Mouse (Mus musculus) heart, embryonic 12.5 days (tissue): Measurements from ENCODE around the gene Klhl26. TPM values are rescaled to one million over a fixed set of nuclear protein-coding genes. Genes with fewer than 3 reads are reported as not detected.
A peak's percentile ranks its signal among the peaks of the same experiment; 100 is the strongest.

Experiments
- ATAC-seq: fragments of 200-750 bp; cut with Nextera tagmentation; 2 replicates; pipeline ENCODE4 v1.8.0; 2017; ENCODE audit warnings: moderate TSS enrichment, moderate library complexity; ENCODE audit not compliant: insufficient number of reproducible peaks, low FRiP score
- H3K27ac ChIP-seq: fragments of 300-500 bp; sonication (generic); 2 replicates; pipeline ENCODE4 v1.5.1; 2016; ENCODE audit warnings: mild to moderate bottlenecking, moderate library complexity; ENCODE audit not compliant: poor library complexity, severe bottlenecking
- H3K27me3 ChIP-seq: fragments of 300-500 bp; sonication (generic); replicated peaks from 2 replicates; pipeline ENCODE4 v1.6.1; 2016; ENCODE audit warnings: mild to moderate bottlenecking, moderate library complexity
- H3K36me3 ChIP-seq: fragments of 300-500 bp; sonication (generic); 2 replicates; pipeline ENCODE4 v1.6.1; 2016; ENCODE audit warnings: mild to moderate bottlenecking, moderate library complexity
- H3K4me1 ChIP-seq: fragments of 300-500 bp; sonication (generic); replicated peaks from 2 replicates; pipeline ENCODE4 v1.6.1; 2016; ENCODE audit warnings: mild to moderate bottlenecking
- H3K4me2 ChIP-seq: fragments of 300-500 bp; sonication (generic); 2 replicates; pipeline ENCODE4 v1.6.1; 2016; ENCODE audit warnings: mild to moderate bottlenecking, moderate library complexity
- H3K4me3 ChIP-seq: fragments of 300-500 bp; sonication (generic); 2 replicates; pipeline ENCODE4 v1.5.1; 2016; ENCODE audit warnings: mild to moderate bottlenecking
- H3K9ac ChIP-seq: fragments of 300-500 bp; sonication (generic); 2 replicates; pipeline ENCODE4 v1.6.1; 2016; ENCODE audit warnings: mild to moderate bottlenecking, moderate library complexity
- H3K9me3 ChIP-seq: fragments of 300-500 bp; sonication (generic); replicated peaks from 2 replicates; pipeline ENCODE4 v1.6.1; 2016; ENCODE audit warnings: mild to moderate bottlenecking, moderate library complexity
- WGBS: fragments of 180-500 bp; shearing (Covaris S2); methylation state at CpG from one replicate; pipeline ENCODE4 v1.1.7; 2016; 5-methylcytosine and 5-hydroxymethylcytosine counted together
- polyA plus RNA-seq: library from polyadenylated mRNA; unstranded; fragments of >200 nt; fragmentation: Nextera tagmentation; extraction: Ambion mirVana; gene quantifications from 2 replicates; pipeline ENCODE4 v1.2.1, GENCODE M21; 2016

Gene Klhl26
- polyA plus RNA-seq, 1 experiment from 2014 or later, result 12.6 TPM

DNA sequence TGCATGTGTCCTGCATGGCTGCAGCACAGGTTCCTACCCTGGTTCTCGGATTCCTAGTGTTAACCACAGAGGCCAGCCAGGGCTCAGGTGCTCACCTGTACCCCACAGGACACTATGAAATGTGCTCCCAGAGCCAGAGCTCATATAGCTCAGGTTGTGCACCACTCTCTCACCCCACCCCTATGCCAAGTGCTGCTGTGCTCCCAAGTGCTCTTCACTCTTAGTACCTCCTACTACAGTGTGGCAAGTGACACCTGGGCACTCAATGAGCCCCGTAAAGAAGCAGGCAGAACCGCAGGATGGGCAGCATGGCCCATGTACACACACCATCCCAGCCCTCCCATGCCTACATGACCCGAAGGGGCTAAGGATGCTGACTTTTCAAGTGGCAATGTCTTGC lies 8.0 kb downstream of the Klhl26 start:
- Histone ChIP-seq H3K4me1 (peaks cover 51% of the 10 kb centered on the region), H3K4me3 (no peak overlapping the region), H3K27ac (no peak overlapping the region), H3K36me3 (peaks cover 8% of the 10 kb centered on the region; the same call in 1 of the 2 replicates), H3K9ac (no peak overlapping the region), H3K4me2 (no peak overlapping the region), H3K27me3 (no peaks in the 10 kb centered on the region), H3K9me3 (no peaks in the 10 kb centered on the region)
- no peak; the same call in 1 of the 2 replicates for ATAC-seq
- WGBS, result 90% methylated on average over 4 of the region's 4 CpGs

DNA sequence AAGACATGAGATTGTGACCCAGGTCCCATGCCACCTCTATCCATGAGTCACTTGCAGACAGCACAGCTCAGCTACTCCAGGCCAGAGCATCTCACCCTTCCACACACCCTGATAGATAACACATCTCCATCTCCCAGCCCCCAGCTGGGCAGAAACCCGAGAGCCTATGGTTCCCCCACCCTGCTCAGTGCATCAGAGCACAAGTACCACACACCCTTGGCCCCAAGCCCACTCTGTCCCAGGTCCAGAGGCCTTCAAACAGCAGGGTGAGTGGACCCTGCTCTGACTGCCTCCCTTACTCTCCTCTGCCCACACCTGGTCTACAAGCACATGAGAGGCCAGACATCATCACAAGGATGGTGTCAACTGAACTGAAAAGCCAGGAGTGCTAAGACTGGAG lies 8.9 kb downstream of the Klhl26 start:
- ATAC-seq, result peak; percentile 17; the same call in 1 of the 2 replicates
- Histone ChIP-seq H3K27ac (no peak overlapping the region), H3K4me3 (no peak overlapping the region), H3K4me1 (peaks cover 53% of the 10 kb centered on the region), H3K36me3 (peaks cover 8% of the 10 kb centered on the region; the same call in 1 of the 2 replicates), H3K9ac (no peak overlapping the region), H3K9me3 (no peaks in the 10 kb centered on the region), H3K27me3 (no peaks in the 10 kb centered on the region), H3K4me2 (no peak overlapping the region)
- WGBS, result 55% methylated on average over 1 of the region's 1 CpGs

DNA sequence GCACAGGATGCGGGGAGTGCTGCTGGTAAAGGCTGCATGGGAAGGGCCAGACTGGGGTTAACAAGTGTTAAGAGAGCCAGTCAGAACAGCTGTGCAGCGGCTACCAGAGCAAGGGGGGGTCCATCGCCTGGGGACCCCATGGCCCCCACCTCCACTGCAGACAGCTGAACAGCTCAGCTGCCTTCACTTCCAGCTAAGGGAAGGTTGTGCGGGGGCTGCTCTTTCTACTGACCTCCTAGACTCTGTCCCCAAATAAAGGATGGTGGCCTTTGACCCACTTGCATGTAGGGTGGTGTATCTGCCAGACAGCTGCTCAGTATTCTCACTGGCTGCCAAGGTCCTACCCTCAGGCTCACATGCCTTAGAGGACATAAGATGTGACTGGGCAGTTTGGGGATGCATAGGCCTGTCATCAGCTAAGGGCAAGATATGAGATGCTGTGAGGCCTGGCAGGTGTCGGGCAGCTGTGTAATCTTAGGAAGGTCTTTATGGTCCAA lies 9.5 kb downstream of the Klhl26 start:
- Histone ChIP-seq H3K36me3 (peaks cover 8% of the 10 kb centered on the region; the same call in 1 of the 2 replicates), H3K4me1 (peaks cover 56% of the 10 kb centered on the region), H3K27me3 (no peaks in the 10 kb centered on the region), H3K9me3 (no peaks in the 10 kb centered on the region), H3K9ac (peak overlapping the region; percentile 14; the same call in 1 of the 2 replicates), H3K4me3 (no peak overlapping the region), H3K4me2 (no peak overlapping the region), H3K27ac (no peak overlapping the region)
- 68% methylated on average over 5 of the region's 5 CpGs for whole genome bisulfite sequencing
- no peak for ATAC-seq

DNA sequence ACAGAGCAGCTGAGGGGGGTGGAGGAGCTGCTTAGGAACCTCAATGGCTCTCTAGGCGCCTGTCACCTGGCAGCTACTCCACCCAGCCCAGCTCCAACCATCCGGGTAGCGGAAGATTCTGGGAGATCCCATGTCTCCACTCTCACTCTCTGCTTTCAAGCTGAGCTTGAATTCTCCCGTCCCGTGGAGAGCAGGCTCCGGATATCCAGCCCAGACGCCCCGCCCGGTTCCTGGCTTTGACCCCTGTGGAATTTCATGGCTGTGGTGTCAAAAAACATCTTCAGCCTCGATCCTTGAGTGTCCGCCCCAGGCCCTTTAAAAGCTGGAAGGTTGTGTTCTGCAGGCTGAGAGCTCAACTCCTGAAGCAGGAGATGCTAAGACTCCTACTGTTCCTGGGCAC lies 10.0 kb downstream of the Klhl26 start:
- Histone ChIP-seq H3K9me3 (no peaks in the 10 kb centered on the region), H3K4me1 (peaks cover 61% of the 10 kb centered on the region), H3K4me3 (no peak overlapping the region), H3K27me3 (no peaks in the 10 kb centered on the region), H3K27ac (no peak overlapping the region), H3K36me3 (peaks cover 8% of the 10 kb centered on the region; the same call in 1 of the 2 replicates), H3K9ac (no peak overlapping the region), H3K4me2 (no peak overlapping the region; the same call in 1 of the 2 replicates)
- WGBS, result 55% methylated on average over 11 of the region's 11 CpGs
- ATAC-seq, result no peak

DNA sequence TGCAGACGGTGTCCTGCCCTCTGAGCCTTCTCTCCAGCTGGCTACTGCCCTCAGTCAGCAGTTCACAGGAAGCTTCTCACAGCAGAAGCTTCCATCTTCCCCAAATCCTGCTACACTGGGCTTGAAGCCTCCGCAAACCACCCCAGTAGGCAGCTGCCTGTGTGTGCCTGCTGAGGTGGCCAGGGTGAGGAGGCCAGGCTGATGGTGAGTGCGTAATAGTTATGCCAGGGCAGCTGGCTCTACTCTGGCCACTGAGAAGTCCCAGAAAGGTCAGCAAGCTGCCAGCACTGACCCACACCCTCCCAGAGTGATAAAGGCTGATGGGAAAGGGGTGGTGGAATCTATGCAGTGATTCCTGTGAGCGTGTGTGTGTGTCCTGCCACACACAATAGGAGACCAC lies 10.5 kb downstream of the Klhl26 start:
- no peak for ATAC-seq
- Histone ChIP-seq H3K9me3 (no peaks in the 10 kb centered on the region), H3K9ac (no peak overlapping the region), H3K4me2 (no peak overlapping the region; the same call in 1 of the 2 replicates), H3K4me1 (peaks cover 66% of the 10 kb centered on the region), H3K36me3 (peaks cover 8% of the 10 kb centered on the region; the same call in 1 of the 2 replicates), H3K4me3 (no peak overlapping the region), H3K27me3 (no peaks in the 10 kb centered on the region), H3K27ac (no peak overlapping the region)
- 78% methylated on average over 4 of the region's 4 CpGs for WGBS

DNA sequence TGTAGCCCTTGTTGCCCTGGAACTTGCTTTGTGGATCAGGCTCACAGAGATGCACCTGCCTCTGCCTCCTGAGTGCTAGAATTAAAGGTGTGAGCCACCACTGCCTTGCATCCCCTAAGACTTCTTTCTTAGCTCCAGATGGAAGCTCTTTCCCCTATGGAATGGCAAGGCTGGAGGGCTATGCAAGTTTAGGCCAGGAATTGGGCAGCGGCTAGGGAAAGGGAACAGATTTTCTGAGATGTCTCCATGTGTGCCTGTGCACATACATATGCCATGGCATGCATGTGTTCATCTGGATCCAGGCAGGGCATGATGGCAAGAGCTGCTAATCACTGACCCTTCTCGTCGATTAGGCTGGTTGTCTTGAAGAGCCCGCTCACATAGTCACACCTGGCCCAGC lies 11.1 kb downstream of the Klhl26 start:
- Histone ChIP-seq H3K4me3 (no peak overlapping the region), H3K4me2 (no peak overlapping the region), H3K27ac (no peak overlapping the region), H3K9me3 (no peaks in the 10 kb centered on the region), H3K9ac (no peak overlapping the region), H3K36me3 (peaks cover 8% of the 10 kb centered on the region; the same call in 1 of the 2 replicates), H3K4me1 (peaks cover 72% of the 10 kb centered on the region), H3K27me3 (no peaks in the 10 kb centered on the region)
- no peak for ATAC-seq
- WGBS, result 95% methylated on average over 4 of the region's 4 CpGs

DNA sequence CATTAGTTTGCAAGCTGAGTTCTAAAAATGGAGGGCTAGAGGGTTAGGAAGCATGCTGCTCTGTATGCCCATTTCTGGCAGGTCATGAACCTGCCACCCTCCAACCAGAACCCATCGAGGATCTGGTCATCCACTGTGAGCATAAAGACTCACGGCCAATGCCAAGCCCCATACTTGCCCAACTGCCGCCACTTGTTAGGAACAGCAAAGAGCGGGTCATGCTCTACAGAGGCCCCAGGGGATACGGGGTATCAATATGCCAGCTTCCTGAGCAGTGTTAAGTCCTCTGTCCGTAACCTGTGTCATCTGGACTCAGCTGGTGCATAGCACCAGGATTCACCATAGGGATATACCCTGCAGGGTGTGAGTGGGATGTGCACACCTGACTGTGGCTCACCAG lies 12.6 kb downstream of the Klhl26 start:
- no peak overlapping the region for H3K4me2 ChIP-seq
- peaks cover 11% of the 10 kb centered on the region; the same call in 1 of the 2 replicates for H3K36me3 ChIP-seq
- H3K4me3 ChIP-seq, result no peak overlapping the region; the same call in 1 of the 2 replicates
- no peak for ATAC-seq
- no peak overlapping the region for H3K27ac ChIP-seq
- WGBS, result 94% methylated on average over 6 of the region's 6 CpGs
- H3K9ac ChIP-seq, result no peak overlapping the region
- H3K4me1 ChIP-seq, result peaks cover 65% of the 10 kb centered on the region
- no peaks in the 10 kb centered on the region for H3K9me3 ChIP-seq
- no peaks in the 10 kb centered on the region for H3K27me3 ChIP-seq

DNA sequence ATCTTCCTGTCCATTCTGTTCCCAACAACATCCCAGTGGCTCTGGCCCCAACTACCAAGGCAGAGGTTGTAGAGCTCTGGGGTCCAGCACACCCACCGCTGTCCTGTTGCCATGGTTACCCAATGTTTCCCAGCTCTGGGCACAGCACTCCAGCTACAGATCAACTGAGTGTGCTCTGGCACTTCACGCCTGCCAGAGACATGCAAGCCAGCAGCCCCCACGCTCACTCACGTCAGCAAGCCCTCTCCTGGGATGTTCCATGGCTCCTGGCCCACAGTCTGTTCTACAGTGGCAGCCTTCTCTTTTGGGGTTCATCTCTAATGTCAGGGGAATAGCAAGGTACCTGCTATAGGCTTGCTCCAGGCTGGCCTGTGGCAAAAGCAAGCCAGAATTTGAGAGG lies 13.5 kb downstream of the Klhl26 start:
- H3K9ac ChIP-seq, result no peak overlapping the region
- H3K27me3 ChIP-seq, result no peaks in the 10 kb centered on the region
- H3K27ac ChIP-seq, result no peak overlapping the region
- no peak overlapping the region for H3K4me2 ChIP-seq
- H3K36me3 ChIP-seq, result peaks cover 11% of the 10 kb centered on the region; the same call in 1 of the 2 replicates
- H3K4me1 ChIP-seq, result peaks cover 57% of the 10 kb centered on the region
- H3K9me3 ChIP-seq, result no peaks in the 10 kb centered on the region
- ATAC-seq, result no peak
- H3K4me3 ChIP-seq, result no peak overlapping the region
- WGBS, result 83% methylated on average over 4 of the region's 4 CpGs

DNA sequence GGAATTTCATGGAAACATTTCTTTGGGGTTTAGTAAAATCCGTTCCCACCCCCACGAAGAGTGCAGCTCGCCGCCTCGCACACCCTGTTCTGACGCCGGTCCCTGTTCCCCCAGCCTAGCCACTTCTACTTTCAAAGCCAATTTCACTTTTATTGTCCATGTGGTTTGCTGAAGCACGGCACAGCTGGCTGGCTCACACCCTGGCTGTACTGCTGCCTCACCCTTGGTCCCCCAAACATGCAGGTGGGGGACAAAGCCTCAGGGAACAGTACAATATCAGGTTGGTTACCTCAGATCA lies 14.3 kb downstream of the Klhl26 start:
- WGBS, result 90% methylated on average over 8 of the region's 8 CpGs
- Histone ChIP-seq H3K4me1 (peaks cover 48% of the 10 kb centered on the region), H3K27ac (no peak overlapping the region), H3K9me3 (no peaks in the 10 kb centered on the region), H3K4me3 (no peak overlapping the region), H3K36me3 (peaks cover 11% of the 10 kb centered on the region; the same call in 1 of the 2 replicates), H3K9ac (no peak overlapping the region), H3K27me3 (no peaks in the 10 kb centered on the region), H3K4me2 (no peak overlapping the region)
- no peak for ATAC-seq

DNA sequence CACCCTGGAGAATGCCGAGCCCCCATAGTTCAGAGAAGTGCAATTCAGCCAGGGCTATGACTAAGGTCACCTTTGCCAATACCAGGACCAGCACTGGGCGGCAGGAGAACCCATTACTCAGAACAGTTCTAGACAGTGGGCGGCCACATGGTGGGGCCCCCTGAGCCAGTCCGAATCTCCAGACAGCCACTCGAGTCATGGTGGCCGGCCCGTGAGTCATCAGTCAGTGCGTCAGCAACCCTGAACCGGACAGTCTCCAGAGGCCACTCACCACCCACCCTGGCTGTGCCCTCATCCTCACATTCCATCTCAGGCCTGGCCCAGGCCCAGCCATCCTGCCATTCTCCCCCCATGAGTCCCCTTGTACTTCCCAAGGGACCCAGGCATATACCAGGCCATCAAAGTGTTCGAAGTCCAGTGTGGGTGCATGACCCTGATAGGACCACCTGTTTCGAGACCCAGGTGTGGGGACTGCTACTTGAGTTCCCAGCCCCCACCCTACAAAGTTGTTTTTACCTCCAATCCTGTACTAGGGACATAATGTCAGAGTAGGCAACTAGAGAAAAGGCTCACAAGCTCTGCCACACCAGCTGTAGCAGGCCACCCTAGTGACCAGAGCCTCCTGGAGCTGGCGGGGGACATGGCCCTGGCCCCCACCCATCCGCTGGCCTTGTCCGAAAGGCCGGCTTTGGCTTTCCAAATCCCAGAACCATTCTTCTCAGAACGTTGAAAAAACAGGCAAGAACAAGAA lies 14.8 kb downstream of the Klhl26 start:
- peaks cover 11% of the 10 kb centered on the region; the same call in 1 of the 2 replicates for H3K36me3 ChIP-seq
- H3K4me2 ChIP-seq, result no peak overlapping the region
- no peak overlapping the region for H3K27ac ChIP-seq
- H3K4me3 ChIP-seq, result no peak overlapping the region
- ATAC-seq, result peak; percentile 23; the same call in 1 of the 2 replicates
- H3K27me3 ChIP-seq, result no peaks in the 10 kb centered on the region
- no peak overlapping the region for H3K9ac ChIP-seq
- H3K9me3 ChIP-seq, result no peaks in the 10 kb centered on the region
- H3K4me1 ChIP-seq, result peaks cover 43% of the 10 kb centered on the region
- 70% methylated on average over 16 of the region's 16 CpGs for WGBS

DNA sequence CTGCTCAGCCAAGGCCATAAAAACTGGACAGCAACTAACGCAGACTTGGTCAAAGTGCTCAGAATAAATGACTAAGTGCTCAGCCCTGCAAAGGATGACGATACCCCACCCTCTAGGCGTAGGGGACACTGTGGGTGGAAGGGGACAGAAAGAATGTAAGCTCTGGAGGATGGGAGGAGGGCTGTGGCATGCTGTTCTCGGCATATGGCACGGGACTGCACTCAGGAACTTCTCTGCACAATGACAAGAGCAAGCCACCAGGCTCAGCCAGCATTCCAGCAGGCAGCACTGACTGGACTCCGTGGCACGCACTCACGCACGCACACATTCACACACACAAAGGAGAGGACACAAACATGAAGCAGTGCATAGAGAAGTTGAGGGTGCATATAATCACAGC lies 16.2 kb downstream of the Klhl26 start:
- whole genome bisulfite sequencing, result 59% methylated on average over 9 of the region's 9 CpGs
- no peak overlapping the region for H3K9ac ChIP-seq
- no peaks in the 10 kb centered on the region for H3K27me3 ChIP-seq
- no peak overlapping the region for H3K4me2 ChIP-seq
- no peak overlapping the region for H3K4me3 ChIP-seq
- ATAC-seq, result no peak
- no peak overlapping the region; the same call in 1 of the 2 replicates for H3K27ac ChIP-seq
- no peaks in the 10 kb centered on the region for H3K9me3 ChIP-seq
- H3K4me1 ChIP-seq, result peaks cover 33% of the 10 kb centered on the region
- peaks cover 3% of the 10 kb centered on the region; the same call in 1 of the 2 replicates for H3K36me3 ChIP-seq
